Mouse (Mus musculus): Measurements from ENCODE around the gene Pon1. TPM values are rescaled to one million over a fixed set of nuclear protein-coding genes. Genes with fewer than 3 reads are reported as not detected.

Gene Pon1
- total RNA-seq, 2 experiments from 2014 or later, result 0.53 TPM; not detected in 1

DNA sequence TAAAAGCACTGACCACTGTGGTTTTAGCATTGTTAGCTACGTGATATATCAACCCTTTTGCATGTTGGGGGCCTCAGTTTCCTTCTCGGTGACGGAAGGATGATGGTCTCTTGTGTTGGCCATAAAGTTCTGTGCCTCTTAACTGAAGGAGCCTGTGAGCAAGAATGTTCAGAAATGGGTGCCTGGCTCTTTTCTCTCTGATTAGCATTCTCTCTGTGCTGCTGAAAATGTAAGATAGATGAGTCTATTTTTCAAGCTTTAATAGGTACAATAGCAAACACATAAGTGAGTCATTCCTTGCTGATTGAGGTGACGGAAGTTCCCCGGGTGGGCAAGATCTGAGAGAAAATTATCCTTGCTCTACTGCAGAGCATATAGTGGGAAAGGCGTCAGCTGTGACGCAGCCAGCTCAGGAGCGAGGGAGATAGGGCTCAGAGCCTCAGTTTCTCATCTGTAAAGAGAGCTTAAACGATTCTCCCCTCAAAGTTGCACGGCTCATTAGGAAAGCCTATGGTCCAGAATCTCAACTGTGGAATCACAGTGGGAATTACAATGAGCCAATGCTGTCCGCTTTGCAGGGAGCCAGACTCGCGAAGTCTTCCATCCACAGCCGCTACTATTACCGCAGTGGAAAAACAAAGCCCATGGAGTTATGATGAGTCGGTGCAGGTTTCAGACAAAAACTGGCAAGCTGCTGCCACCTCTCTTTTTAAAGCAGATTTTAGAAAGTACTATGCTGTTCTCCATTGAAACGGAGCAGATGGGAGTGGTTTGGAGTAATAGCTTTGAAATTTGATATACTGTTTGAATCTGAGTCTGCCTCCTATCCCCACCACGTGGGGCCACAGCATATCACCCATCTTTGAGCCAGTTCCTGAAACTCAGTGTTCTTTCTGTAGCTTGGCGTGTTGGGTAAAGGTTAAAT is 15.5 kb downstream of the Pon1 start:
- intact Hi-C loops (cut with DNase I), result no loop called here

DNA sequence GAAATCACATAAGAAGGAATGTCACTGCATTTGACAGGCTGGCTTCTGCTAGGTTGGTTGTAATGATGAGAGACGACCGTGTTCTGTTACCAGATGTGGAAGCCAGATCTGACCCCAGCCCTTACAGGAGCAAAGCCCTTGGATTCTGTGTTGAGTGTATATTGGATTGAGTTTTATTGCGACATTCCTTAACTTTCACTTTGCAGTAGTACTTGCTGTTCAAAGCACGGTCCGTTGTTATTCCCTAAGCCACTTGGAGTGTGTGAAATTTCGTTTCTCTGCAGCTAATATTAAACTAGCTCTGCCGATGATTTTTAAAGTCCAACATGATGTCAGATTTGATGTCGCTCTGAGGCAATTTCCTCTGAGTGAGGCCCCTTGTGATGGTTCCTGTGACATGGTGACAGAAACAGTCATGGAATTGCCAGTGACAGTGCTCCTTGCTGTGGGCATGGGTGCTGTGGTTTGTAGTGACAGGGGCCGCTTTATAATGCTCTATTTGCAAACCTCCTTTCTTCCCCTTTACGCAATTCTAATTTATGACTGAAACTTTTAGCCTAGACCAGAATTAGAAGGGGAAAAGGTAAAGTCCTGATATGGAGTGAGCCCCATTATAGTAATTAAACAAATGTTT is 19.4 kb downstream of the Pon1 start:
- DNase-seq, result no peak
- intact Hi-C loops (cut with DNase I), result no loop called here

More for the DNA sequence above, 15.5 kb downstream of the Pon1 start:
- DNase-seq, result no peak

DNA sequence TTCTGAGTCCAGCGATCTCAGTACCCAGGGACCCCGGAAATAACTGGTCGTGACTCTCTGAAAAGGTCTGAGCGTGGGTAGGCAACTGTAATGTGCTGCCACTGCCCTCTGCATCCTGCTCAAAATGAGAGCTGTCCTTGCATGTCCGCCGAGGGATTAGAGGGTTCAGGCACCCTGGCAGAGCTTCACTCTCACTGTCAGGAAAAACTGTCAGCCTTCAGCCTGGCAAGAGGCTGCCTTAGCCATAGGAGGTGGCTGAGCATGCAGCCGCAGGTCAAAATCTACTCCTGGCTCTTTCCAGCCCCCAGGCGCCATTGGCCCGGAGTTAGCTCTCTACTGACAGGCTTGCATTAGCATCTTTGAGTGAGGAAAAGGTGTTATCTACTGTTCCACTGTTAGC is 21.2 kb downstream of the Pon1 start:
- intact Hi-C loops (cut with DNase I), result no loop called here
- DNase-seq, result no peak

DNA sequence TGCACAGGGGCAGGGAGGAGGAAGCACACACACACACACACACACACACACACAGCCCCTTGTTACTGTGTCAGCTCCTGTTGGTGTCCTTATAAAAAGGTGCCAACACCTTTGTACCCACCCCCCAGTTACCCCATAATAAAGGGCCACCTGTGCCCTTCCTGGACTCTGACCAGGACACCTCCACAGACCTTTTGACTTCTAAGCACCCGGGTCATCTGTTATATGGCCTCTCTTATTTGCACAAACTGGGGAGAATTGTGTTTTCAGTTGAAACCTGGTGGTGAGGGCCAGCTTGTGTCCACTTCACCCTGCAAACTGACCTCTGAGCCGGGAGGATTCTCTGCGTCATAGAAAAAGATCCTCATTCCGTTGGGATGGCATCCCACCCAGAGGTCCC is 22.3 kb downstream of the Pon1 start:
- intact Hi-C loops (cut with DNase I), result no loop called here
- DNase-seq, result no peak

DNA sequence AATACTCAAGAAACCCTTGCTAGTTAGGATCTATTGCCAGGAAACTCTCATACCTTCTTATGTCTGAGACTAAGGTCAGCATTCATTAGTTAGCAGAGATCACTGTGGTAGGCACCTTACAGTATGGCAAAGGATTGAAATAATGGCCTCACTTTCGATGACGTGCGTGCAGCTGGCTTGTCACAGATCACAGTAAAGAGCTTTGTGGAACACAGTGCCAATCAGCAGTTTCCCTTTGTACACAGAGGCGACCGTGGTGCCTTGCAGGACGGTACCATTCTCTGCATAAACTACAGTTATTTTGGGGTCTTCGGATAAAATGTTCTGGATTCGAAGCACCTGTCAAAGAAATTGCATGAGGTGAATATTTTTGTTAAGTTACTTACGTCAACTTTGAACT is 25.6 kb downstream of the Pon1 start:
- intact Hi-C loops (cut with DNase I), result no loop called here

DNA sequence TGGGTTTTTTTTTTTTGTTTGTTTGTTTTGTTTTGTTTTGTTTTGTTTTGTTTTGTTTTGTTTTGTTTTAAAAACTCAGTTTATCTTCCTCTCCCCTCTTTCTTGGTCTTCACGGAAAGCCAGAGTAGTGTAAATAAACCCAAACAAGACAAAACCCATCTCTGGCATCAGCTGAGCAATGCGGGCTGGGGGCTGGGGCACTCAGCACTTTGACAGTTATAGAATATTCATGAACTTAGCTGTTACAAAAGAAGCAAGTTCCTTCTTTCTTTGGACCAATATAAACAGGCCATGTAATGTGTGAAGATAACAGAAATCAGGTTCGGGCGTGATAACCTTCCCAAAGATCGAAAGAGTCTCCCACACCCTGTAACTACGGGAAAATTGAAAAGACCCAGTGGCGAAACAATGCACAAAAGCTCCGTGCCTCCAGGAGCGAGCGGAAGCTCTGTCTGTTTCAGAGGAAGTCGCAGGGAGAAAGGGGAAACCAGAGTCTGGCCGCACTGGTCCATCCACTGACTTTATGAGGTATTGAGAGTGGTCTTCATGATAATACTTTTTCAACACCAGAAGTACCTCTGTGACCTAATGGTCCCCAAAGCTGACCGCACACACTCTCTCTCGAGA is 26.6 kb downstream of the Pon1 start:
- intact Hi-C loops (cut with DNase I), result no loop called here
- peak; percentile 15 to 29 for DNase-seq

More for the DNA sequence above, 25.6 kb downstream of the Pon1 start:
- DNase-seq, result no peak

DNA sequence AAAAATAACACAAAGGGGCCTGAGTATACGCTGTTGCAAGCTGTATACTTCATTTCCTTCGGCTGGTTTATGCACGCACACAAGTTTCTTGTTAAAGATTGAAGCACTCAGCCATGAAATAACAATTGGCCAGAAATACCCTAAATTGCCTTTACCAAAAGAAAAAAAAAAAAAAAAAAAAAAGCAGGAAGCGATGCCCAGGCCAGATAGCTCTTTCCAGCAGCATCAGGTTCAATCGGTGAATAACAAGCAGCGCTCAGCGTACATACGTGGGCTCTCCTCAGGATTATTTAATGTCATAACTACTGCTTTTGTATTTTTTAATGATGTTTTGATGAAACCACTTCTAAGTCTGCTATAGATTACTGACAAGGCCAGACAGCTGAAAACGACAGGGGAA is 28.9 kb downstream of the Pon1 start:
- intact Hi-C loops (cut with DNase I), result no loop called here
- DNase-seq, result no peak

DNA sequence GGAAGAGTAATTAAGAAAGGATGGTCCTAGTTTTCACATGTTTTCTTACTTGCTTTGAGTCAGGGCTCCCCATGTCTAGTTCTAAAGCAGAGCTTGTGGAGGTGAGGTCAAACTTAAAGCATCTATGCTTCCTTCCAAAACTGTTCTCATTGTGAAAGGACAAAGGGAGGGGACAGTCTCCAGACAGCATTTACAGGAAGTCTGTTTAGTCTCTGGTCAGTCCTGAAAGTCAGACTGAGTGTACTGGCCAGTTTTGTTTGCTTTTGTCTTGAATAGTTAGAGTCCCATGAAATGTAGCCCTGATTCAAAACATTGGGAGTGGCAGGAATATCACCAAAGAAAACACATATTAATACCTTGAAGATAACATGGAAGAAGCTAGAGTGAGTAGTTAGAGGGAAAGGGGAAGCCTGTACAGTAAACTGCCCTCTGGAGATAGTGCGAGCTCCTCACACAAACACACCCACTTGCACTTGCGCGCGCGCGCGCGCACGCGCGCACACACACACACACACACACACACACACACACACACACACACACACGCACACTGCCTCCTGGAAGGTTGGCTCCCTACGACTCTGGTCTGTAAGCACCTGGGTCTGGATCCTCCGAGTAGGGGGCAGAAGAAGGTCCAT is 30.1 kb downstream of the Pon1 start:
- DNase-seq, result no peak
- intact Hi-C loops (cut with DNase I), result no loop called here

DNA sequence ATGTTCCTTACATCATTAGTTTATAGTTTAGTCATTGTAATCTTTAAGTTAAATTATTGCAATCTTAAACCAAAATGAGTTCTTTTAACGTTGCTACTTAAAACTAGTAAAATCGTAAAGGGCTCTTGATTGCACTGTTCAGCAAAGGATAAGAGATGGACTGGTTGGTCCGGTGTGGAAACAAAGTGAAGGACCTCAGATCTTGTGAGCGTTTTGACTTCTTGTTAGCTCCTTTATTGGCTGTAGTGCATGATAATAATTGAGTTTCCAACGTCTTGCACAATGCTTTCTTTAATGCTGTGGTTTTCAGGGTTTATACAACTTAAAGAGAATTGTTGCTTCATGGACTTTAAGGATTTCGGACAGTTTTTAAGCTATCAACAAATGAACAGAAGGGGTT is 31.7 kb downstream of the Pon1 start:
- intact Hi-C loops (cut with DNase I), result no loop called here
- DNase-seq, result no peak

DNA sequence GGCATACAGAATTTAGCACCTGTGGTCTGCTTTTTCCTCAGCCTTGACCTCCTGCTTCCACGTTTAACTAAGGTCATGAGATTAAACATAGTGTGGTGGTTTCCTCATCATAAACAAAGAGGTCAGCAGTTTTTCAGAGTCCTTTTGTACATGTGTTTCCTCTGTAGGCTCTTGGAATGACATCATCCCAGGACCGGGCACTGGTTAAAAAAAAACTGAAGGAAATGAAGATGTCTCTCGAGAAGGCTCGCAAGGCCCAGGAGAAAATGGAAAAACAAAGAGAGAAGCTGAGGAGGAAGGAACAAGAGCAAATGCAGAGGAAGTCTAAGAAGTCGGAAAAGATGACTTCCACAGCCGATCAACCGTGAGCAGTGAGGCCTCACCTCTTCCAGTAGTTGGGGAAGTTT is 34.4 kb downstream of the Pon1 start:
- DNase-seq, result no peak
- intact Hi-C loops (cut with DNase I), result no loop called here

DNA sequence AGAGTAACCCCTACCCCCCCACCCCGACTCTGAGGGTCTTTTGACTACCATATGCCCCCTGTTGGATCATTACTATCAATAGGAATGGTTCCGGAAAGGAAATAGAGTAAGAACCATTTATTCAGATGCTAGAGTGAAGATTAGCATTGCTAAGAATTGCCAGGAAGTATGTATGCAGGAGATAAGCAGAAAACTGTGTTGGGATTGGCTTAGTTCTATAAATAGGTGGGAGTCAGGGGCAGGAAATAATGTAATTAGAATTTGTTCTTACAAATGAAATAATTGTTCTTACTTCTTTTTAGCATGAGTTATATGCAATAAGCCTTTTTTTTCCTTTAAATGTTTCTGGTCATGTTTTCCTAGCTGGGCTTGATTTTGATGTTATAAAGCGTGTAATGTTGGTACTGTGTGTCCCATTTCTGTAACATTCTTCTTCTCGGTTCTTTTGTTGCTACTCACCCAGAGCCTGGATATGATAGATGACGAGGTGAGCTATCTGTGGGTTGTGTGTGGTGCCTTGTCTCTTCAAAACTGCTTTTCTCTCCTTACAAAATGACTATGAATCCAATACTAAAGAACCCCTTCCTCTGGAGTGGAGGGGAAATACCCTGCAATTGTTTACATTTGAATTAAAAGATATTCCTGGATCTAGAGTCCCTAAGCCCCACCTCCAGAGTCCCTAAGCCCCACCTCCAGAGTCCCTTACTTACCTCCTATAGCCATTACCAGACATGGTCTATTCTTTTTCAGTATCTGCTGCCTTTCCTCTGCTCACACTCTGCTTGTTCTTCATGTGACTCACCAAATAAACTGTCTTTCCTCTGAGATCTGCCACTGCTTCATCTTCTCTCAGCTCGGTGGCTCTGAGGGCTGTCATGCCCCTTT is 37.0 kb downstream of the Pon1 start:
- no peak for DNase-seq
- intact Hi-C loops (cut with DNase I), result no loop called here

DNA sequence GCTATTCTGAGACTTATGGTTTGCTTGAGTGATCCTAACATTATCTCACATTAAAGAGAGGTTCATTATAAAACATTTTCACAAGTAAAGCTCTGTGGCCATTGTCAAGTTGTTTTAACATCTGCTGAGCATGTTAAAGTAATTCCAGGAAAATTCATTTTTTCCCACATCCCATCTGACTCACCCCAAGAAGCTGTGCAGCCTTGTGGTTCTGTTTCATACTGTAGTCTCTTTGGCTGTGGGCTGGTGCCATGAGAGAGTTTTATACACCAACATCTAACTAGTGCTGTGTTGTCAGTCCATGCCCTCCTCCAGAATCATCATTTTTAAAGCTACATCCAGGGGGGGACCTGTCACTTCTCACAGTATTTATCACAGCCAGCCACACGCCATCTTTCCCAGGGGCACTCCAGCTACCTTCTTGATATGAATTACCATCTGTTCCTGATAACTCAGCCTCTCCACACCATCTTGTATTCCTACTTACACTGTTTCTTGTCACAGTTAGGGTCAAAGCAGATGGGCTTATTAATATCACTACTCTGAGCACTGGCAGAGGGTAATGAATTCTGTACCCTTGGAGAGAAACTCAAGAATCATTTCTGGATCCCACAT is 38.3 kb downstream of the Pon1 start:
- intact Hi-C loops (cut with DNase I), result no loop called here
- DNase-seq, result no peak

DNA sequence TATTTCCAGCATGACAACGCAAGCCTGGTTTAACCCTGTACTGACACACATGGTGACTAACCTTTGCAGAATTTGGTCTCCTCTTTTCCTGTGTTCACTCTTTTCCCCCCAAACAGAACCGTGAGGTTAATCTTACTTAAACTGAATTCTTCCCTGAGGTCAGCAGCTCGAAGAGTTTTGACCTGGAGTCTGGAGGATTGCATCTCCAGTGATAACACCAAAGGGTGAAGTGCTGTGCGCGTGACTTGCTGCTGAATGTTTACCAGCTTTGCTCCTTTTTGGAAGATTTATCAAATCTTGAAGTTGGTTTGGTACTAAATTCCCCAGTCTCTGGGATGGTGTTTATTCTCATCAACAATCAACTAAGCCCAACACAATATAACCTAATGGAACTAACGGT is 39.0 kb downstream of the Pon1 start:
- no peak for DNase-seq
- intact Hi-C loops (cut with DNase I), result no loop called here

DNA sequence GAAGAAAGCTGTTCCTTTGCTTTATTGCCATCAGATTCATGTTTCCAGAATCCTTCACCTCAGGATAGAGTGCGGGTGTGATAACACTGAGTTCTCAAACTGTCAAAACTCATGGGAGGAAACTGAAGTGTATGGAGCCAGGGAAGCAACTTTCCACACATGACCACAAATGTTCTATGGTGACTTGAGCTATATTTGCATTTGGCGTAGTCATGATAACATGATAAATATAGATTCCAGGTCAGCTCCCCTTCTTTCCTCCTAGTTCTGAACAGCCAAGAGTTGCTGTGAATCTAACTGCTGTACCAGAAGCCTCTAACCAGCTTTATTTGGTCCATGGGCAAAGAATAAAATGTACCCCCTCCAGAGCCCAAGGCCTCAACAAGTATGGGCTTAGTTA is 41.6 kb downstream of the Pon1 start:
- no peak for DNase-seq
- intact Hi-C loops (cut with DNase I), result no loop called here

DNA sequence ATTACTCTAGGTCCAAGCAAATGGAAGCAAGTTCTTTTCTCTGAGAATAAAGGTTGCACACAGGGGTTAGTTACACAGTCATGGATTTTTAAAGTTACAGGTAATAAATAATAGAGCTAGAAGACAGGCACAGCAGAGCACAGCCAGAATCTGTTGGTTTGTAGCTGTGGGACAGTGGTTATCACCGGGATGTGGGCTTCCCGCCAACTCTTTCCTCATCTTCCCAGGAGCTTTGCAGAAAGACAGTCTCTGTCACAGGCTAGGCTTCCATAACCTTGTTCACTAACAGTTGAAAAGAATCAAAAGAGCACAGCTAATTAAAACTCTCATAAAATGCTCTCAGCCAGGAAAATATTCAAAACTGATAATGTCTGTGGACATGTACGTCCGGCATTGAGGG is 42.6 kb downstream of the Pon1 start:
- peak; percentile 22 to 31 for DNase-seq
- intact Hi-C loops (cut with DNase I), result no loop called here

DNA sequence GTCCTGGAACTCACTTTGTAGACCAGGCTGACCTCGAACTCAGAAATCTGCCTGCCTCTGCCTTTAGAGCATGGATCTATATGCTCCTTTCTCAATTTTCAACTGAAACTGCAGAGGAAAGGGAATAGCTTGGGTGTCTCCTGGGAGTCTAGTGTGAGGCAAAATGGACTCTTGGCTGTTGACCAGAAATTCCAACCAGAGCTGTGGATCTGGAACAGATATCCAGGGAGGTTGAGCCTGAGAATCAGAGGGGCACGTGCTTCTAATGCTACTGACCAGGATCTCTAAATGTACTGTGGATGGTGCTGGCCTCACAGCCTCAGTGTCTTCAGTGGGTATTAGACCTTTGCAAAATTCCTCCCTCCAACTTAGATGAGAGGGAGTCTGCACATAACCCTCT is 43.8 kb downstream of the Pon1 start:
- no peak for DNase-seq

DNA sequence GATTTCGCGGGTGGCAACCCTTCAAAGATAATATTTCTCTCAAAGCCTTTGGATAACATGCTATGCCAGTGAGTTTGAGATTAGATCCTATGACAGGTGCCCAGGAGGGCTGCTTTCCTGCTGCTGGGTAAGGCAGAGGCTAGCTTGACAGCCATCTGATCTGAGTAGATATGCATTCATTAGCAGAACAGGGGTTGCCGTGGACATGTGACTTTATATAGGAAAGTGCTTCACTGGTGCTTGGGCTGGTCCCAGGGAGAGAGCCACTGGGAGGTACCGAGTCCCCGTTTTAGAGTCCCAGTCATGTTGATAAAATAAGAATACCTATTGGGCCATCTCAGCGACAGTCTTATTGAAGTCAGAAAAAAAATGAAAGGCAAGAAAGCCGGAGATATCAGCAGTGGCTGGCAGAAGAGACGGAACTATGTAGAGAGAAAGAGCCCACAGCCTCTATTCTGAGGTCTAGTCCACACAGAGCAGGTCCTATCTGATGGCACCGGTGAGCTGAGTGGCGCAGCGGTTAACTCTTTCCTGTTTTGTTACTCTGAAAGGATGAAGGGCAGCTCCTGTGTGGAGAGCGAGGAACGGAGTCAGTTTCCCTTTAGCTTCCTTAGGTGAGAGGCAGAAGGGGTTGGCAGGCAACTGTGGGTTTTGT is 46.1 kb downstream of the Pon1 start:
- no peak for DNase-seq
- intact Hi-C loops (cut with DNase I), result no loop called here

More for the DNA sequence above, 43.8 kb downstream of the Pon1 start:
- intact Hi-C loops (cut with DNase I), result no loop called here

DNA sequence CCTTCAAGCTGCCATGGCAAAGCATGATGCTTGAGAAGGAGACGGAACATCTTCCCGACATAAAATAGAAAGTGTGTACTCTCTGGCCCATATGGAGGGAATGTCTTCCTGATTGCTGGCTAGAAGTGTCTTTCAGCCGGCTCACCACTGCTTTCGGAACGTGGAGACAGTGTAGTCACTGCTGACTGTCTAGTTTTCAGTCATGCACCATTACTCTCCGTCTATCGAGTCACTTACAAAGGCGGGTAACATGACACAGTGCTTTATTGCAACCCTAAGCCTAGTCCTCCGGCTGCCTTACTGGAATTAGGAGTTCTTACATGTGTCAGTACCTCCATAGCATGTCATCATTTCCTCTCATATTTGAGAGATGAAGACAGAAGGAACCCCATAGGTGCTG is 54.1 kb downstream of the Pon1 start:
- intact Hi-C loops (cut with DNase I), result no loop called here
- no peak for DNase-seq

Data from heart, postnatal 36 days (tissue).